Mouse (Mus musculus) heart, embryonic 16.5 days (tissue): ENCODE data around the gene Cryzl2. TPM values are rescaled to one million over a fixed set of nuclear protein-coding genes. Genes with fewer than 3 reads are reported as not detected.

Experiments used
- ATAC-seq: fragments of 200-750 bp; cut with Nextera tagmentation; replicated peaks from 2 replicates; pipeline ENCODE4 v1.8.0; 2017; ENCODE audit warnings: moderate number of reproducible peaks; ENCODE audit not compliant: insufficient read depth, low FRiP score; ENCODE audit errors: extremely low read depth
- H3K27ac ChIP-seq: fragments of 300-500 bp; sonication (generic); 2 replicates; pipeline ENCODE4 v1.5.1; 2014; ENCODE audit warnings: mild to moderate bottlenecking, low read length, control low read depth, moderate library complexity
- H3K27me3 ChIP-seq: fragments of 300-500 bp; sonication (generic); 2 replicates; pipeline ENCODE4 v1.6.1; 2014; ENCODE audit warnings: low read length, mixed read lengths; ENCODE audit not compliant: control insufficient read depth, insufficient read depth
- H3K36me3 ChIP-seq: fragments of 300-500 bp; sonication (generic); 2 replicates; pipeline ENCODE4 v1.6.1; 2014; ENCODE audit not compliant: control insufficient read depth, insufficient read depth
- H3K4me1 ChIP-seq: fragments of 300-500 bp; sonication (generic); 2 replicates; pipeline ENCODE4 v1.6.1; 2014; ENCODE audit warnings: low read length, mixed read lengths; ENCODE audit not compliant: control insufficient read depth, insufficient read depth
- H3K4me2 ChIP-seq: fragments of 300-500 bp; sonication (generic); 2 replicates; pipeline ENCODE4 v1.6.1; 2014; ENCODE audit warnings: low read depth, mild to moderate bottlenecking, control low read depth, low read length
- H3K4me3 ChIP-seq: fragments of 300-500 bp; sonication (generic); 2 replicates; pipeline ENCODE4 v1.5.1; 2014; ENCODE audit warnings: mild to moderate bottlenecking, control low read depth, low read length
- H3K9ac ChIP-seq: fragments of 300-500 bp; sonication (generic); 2 replicates; pipeline ENCODE4 v1.6.1; 2014; ENCODE audit warnings: low read length, control low read depth
- H3K9me3 ChIP-seq: fragments of 300-500 bp; sonication (generic); replicated peaks from 2 replicates; pipeline ENCODE4 v1.6.1; 2016; ENCODE audit warnings: low read length; ENCODE audit not compliant: control insufficient read depth
- WGBS: fragments of 180-500 bp; shearing (Covaris S2); extraction: QIAGEN DNeasy Blood & Tissue Kit; methylation state at CpG from one replicate; pipeline ENCODE4 v1.1.7; 2014; 5-methylcytosine and 5-hydroxymethylcytosine counted together
- polyA plus RNA-seq: library from polyadenylated mRNA; unstranded; fragments of >200 nt; fragmentation: Nextera tagmentation; extraction: Ambion mirVana; gene quantifications from 2 replicates; pipeline ENCODE4 v1.2.1, GENCODE M21; 2015

Cryzl2 gene
- polyA plus RNA-seq, 1 experiment from 2014 or later, result 33.0 TPM

DNA sequence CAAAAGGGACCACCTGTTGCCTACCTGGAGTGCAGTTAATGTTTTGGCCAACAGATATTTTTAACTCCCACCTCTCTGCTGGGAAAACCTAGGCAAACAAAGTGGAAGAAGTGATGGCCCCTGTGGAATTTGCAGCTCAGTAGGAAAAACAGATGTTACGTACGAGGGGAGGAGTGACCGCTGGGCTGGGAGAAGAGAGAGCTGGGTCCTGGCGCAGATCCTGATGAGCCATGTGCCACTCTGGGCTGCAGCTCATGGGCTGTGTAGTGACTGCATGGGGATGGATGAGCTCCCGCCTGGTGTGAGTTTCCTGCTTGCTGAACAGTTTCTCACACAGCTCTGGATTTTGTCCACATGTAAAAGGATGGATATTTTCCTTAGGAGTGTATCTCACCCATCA, 49.4 kb downstream of the Cryzl2 start:
- no peak for ATAC-seq
- H3K4me3 ChIP-seq, result no peak overlapping the region
- H3K27me3 ChIP-seq, result no peaks in the 10 kb centered on the region
- H3K9ac ChIP-seq, result no peak overlapping the region
- no peaks in the 10 kb centered on the region for H3K4me1 ChIP-seq
- H3K36me3 ChIP-seq, result no peaks in the 10 kb centered on the region
- 0 out of 2 replicates have a peak overlapping the region, but pooled peaks have one; percentile 6 for H3K4me2 ChIP-seq
- no peak overlapping the region for H3K27ac ChIP-seq
- 40% methylated on average over 5 of the region's 5 CpGs for WGBS
- no peaks in the 10 kb centered on the region for H3K9me3 ChIP-seq

DNA sequence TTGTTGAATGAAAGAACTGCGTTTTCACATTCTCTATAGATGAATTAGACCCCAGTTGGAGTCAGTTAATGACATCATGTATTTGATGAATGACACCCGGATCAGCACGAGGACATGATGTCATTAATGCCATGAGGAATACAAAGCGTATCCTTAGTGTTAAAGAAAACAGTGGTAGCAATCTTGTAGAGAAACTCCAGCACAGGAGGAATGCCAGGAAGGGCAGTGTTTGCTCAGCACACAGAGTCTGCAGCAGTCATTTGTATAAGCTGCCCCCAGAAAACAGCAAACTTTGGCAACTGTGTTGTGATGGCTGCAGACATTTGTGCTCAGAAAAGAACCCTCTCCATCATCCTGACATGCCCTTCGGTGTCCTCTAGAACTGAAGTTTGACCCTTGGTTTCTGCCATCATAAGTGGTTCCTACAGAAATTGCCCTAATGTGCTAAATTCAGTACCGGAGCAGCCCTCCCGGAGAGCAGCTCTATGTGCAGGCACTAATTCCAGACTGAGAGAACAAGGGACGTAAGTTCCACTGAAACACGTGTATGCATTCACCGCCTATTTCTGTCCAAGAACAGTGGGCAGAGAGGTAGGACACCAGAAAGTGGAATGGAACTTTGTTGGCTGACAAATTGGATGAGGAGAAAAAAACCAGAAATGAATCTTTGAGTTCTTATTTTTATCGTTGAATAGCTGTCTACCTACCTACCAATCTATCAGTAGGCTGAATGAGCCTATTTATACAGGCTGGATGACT, 54.5 kb downstream of the Cryzl2 start:
- Histone ChIP-seq H3K4me2 (no peak overlapping the region), H3K27me3 (no peaks in the 10 kb centered on the region), H3K9me3 (no peaks in the 10 kb centered on the region), H3K4me3 (no peak overlapping the region), H3K36me3 (no peaks in the 10 kb centered on the region), H3K27ac (no peak overlapping the region), H3K9ac (no peak overlapping the region), H3K4me1 (peaks cover 2% of the 10 kb centered on the region)
- ATAC-seq, result no peak
- 61% methylated on average over 11 of the region's 11 CpGs for WGBS

DNA sequence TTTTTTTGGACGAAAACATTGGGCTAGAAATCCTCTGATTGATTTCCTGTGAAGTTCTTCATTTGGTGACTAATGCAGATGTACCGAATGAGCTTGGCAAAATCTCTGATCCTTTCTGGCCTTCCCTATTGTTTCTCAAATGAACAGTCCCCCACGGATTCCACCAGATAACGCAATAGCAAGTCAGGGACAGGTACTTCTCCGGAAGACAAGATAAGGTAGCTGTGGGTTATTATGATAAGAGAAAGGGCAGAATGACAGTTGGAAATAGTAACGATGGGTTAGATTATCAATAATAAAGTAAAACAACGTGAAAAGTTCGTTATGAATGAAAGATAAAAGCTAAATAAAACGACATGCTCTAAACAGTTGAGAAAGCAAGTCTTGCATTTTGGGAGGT, 55.2 kb downstream of the Cryzl2 start:
- H3K27ac ChIP-seq, result no peak overlapping the region
- no peak overlapping the region for H3K4me2 ChIP-seq
- H3K4me1 ChIP-seq, result peaks cover 5% of the 10 kb centered on the region
- no peaks in the 10 kb centered on the region for H3K27me3 ChIP-seq
- no peaks in the 10 kb centered on the region for H3K36me3 ChIP-seq
- no peak overlapping the region for H3K9ac ChIP-seq
- H3K9me3 ChIP-seq, result no peaks in the 10 kb centered on the region
- H3K4me3 ChIP-seq, result no peak overlapping the region
- 48% methylated on average over 9 of the region's 9 CpGs for WGBS
- no peak for ATAC-seq

DNA sequence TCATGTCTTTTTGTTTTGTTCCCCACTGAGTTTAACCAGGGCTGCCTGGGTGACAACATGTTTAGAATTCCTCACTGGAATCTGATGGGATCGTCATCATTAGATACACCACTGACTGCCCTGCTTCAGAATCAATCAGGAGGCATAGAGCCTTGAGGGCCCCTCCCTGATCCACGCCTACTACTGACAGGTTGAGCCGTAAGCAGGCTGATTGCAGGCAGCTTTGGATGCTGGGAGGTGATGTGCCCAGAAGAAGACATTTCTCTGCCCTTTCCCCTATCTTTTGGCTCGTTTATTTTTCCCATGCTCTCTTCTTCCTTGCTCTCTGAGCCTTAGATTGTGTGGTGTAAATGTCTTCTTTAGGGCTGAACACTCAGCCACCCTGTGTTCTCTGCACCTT, 55.9 kb downstream of the Cryzl2 start:
- 51% methylated on average over 4 of the region's 4 CpGs for WGBS
- ATAC-seq, result no peak
- Histone ChIP-seq H3K4me1 (peaks cover 6% of the 10 kb centered on the region), H3K9ac (no peak overlapping the region), H3K4me3 (no peak overlapping the region), H3K9me3 (no peaks in the 10 kb centered on the region), H3K27ac (no peak overlapping the region), H3K36me3 (no peaks in the 10 kb centered on the region), H3K4me2 (no peak overlapping the region), H3K27me3 (no peaks in the 10 kb centered on the region)

DNA sequence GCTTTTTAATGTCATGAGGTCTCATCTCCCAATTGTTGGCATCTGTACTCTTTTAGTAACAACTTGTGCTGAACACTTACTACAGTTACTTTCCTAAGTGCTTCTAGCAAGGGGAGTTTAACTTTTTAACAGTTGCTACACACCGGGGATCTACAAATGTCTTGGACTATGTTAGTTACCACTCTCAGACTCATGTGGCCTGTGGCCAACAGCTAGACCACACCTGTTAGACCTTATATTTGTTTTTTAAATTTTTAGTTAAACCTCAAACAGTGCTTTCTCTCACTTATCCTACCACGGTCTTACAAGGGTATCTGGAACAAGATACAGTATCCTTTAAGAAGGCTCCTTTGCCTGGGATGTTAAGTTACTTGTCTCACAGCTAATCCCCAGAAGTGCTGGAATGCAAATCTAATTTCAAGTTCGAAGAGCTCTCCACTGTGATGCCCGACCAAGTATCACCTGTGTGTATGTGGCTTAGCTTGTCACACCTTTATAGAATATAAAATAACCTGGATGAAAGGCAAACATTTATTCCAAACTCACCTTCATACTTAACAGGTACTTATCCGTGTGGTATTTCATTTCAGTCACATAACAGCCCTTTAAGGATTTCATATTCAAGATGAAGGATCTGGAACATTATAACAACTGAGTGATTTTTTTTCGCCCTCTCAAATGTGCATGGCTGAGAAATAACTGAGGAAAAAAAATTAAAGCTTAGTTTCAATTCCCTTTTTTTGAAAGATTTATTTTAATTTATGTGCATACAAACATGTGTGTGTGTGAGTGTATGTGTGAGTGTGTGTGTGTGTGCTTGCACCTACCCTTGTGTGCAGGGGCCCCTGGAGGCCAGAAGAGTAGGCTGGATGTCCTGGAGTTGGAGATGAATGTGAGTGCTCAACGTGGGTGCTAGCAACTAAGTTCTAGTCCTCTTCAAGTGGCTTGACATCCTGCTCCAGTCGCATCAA, 58.7 kb downstream of the Cryzl2 start:
- 78% methylated on average over 8 of the region's 8 CpGs for WGBS
- no peak overlapping the region for H3K27ac ChIP-seq
- H3K4me2 ChIP-seq, result no peak overlapping the region
- H3K9me3 ChIP-seq, result no peaks in the 10 kb centered on the region
- ATAC-seq, result no peak
- no peak overlapping the region for H3K4me3 ChIP-seq
- H3K27me3 ChIP-seq, result no peaks in the 10 kb centered on the region
- no peak overlapping the region for H3K9ac ChIP-seq
- peaks cover 6% of the 10 kb centered on the region for H3K4me1 ChIP-seq
- H3K36me3 ChIP-seq, result no peaks in the 10 kb centered on the region

DNA sequence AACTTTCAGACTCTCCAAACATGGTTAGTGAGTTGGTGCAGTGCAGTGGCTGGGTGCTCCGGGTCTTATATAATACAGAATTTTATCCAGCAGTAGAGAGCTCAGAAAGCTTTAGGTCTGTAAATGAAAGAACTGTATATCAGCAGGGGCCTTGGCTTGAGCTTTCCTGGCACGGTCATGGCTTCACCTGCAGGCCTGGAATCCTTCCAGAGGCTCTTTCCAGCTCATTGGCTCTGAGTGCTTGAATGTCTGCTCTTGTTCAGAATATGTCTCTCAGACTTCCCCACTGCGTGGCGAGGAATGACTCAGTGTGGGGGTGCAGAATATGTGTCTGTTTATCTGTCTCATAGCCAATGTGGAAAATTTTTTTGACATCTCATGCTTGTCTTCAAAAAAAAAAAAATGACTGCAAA, 59.7 kb downstream of the Cryzl2 start:
- Histone ChIP-seq H3K27ac (no peak overlapping the region), H3K27me3 (no peaks in the 10 kb centered on the region), H3K9me3 (no peaks in the 10 kb centered on the region), H3K4me2 (no peak overlapping the region), H3K36me3 (no peaks in the 10 kb centered on the region), H3K4me1 (peaks cover 6% of the 10 kb centered on the region), H3K4me3 (no peak overlapping the region), H3K9ac (no peak overlapping the region)
- WGBS, result 27% methylated on average over 4 of the region's 4 CpGs
- peak; percentile 45; the same call in 1 of the 2 replicates for ATAC-seq

DNA sequence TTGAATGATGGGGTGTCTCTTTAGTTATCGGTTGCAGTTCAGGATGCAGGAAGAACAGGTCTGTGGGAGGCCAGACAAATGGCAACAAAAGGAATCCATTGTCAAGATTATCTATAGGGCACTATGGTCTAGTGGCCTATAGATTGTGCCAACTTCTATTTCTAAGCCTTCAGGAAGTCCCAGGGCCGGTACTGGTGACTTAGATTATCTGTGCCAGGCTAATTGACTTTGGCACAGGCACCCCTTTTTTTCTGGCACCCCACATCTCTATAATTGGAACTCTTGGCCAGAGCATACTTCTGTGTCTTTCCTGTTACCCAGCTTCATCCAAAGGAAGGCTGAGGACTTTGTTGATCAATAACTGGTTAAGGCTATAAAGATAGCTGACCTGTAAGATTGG, 61.0 kb downstream of the Cryzl2 start:
- H3K36me3 ChIP-seq, result no peaks in the 10 kb centered on the region
- H3K27me3 ChIP-seq, result no peaks in the 10 kb centered on the region
- no peak for ATAC-seq
- no peak overlapping the region for H3K27ac ChIP-seq
- H3K9me3 ChIP-seq, result no peaks in the 10 kb centered on the region
- H3K4me3 ChIP-seq, result no peak overlapping the region
- H3K9ac ChIP-seq, result no peak overlapping the region
- H3K4me1 ChIP-seq, result peaks cover 6% of the 10 kb centered on the region
- WGBS, result 57% methylated on average over 2 of the region's 2 CpGs
- no peak overlapping the region for H3K4me2 ChIP-seq

DNA sequence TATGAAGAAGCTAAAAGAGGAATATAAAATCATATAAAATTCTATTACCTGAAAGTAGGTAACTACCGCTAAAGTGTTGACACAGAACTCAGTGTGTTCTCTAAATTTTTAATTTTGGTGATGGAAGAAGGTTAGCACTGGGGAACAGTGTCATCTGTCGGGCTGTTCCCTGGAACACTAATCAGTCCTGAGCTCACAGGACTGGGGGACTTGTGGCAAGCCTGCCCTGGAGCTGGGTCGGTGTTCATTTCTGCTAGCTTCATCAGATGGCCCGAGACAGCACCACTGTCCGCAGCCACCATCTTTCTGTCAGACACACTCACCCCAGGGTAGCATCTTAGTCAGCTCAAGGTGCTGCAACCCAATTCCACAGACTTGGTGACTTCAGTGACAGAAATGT, 63.9 kb downstream of the Cryzl2 start:
- 88% methylated on average over 5 of the region's 5 CpGs for WGBS
- no peak for ATAC-seq
- Histone ChIP-seq H3K9me3 (no peaks in the 10 kb centered on the region), H3K27me3 (no peaks in the 10 kb centered on the region), H3K4me2 (no peak overlapping the region), H3K36me3 (no peaks in the 10 kb centered on the region), H3K9ac (no peak overlapping the region), H3K4me3 (no peak overlapping the region), H3K4me1 (peaks cover 6% of the 10 kb centered on the region), H3K27ac (no peak overlapping the region)

DNA sequence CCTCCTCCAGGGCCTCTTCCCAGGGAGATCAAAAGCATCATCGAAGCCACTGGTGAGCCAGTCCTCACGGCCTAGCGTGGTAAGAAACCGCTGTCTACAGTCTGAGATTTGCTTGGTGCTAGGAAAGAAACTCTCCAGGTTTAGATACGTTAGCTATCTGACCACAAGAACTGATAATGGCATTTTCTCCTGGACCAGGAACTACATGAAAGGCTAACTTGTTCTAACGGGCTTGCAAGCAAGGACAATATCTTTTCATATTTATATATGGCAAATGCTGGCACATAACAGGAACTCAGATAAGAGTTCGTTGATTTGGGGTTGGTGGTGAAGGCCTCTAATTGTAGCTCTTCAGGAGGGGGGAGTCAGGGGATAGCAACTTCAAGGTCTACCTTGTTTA, 66.4 kb downstream of the Cryzl2 start:
- Histone ChIP-seq H3K27ac (no peak overlapping the region), H3K4me3 (no peak overlapping the region), H3K4me1 (no peaks in the 10 kb centered on the region), H3K9ac (no peak overlapping the region), H3K4me2 (no peak overlapping the region), H3K9me3 (no peaks in the 10 kb centered on the region), H3K36me3 (no peaks in the 10 kb centered on the region), H3K27me3 (no peaks in the 10 kb centered on the region)
- ATAC-seq, result no peak
- WGBS, result 70% methylated on average over 7 of the region's 7 CpGs
